Mouse (Mus musculus): Measurements from ENCODE around the gene Psmb1. TPM values are rescaled to one million over a fixed set of nuclear protein-coding genes. Genes with fewer than 3 reads are reported as not detected.
"Not testable (repeated sequence)": the region's sequence is repeated elsewhere in the genome, so short reads cannot be mapped to it uniquely, and the experiment has no call there.

Gene Psmb1
- total RNA-seq, 4 experiments from 2014 or later: 123 to 140 (median 133) TPM

GRCm38 (mm10) chr17:15461921-15462495 lies 37.5 kb downstream of the Psmb1 start:
- DNase-seq (ENCODE audit: low spot score in 2 of 2): peak in 1 of 2 experiments; percentile 16

DNA sequence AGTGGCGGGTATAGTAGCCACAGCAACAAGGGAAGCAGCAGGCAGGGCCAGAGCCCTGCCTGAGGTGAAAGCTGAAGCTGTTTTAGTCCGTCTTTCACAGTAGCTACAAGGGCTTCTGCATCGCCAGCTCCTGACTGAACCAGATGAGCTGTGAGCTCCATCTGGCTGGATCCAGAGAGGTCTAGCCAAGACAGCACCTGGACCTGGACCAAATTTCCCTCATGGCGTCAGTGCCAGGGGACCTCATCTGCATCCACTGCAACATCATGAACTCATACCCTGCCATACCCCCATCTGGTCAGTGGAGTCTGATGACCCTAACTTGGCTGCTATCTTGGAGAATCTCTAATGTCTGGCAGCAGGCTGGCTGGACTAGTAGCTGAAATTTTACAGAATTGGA lies 39.8 kb downstream of the Psmb1 start:
- DNase-seq (ENCODE audit: low spot score in 2 of 2): no peak

- DNase-seq (ENCODE audit: low spot score in 2 of 2): no peak
These were observed 43.0 kb downstream of the Psmb1 start for GRCm38 (mm10) chr17:15456595-15456994.

GRCm38 (mm10) chr17:15455203-15455602 lies 44.3 kb downstream of the Psmb1 start:
- DNase-seq (ENCODE audit: low spot score in 2 of 2): no peak

- no peak for DNase-seq (ENCODE audit: low spot score in 2 of 2)
These were observed 49.9 kb downstream of the Psmb1 start for GRCm38 (mm10) chr17:15449606-15450005.

- DNase-seq (ENCODE audit: low spot score in 2 of 2): not testable (repeated sequence)
These were observed 50.4 kb downstream of the Psmb1 start for GRCm38 (mm10) chr17:15449144-15449543.

- DNase-seq (ENCODE audit: low spot score in 2 of 2): no peak
These were observed 51.7 kb downstream of the Psmb1 start for GRCm38 (mm10) chr17:15447831-15448230.

DNA sequence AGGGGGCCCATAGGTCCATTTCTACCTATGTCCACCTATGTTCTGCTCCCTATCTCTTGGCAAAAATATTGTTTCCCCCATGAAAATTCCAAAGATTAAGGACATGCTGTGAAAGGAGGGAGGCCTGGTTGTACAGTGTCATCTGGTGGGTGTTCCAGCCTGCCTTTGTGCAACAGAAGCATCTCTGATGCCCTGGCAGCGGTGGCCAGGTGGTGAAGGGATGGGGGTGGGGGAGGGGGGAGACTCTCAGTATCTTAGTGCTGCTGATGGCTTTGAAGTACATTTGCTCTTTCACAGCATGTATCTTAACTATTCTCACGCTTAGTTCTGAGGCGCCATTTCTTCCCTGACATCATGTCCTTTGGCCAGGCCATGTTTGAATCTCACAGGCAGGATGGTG lies 54.1 kb downstream of the Psmb1 start:
- DNase-seq (ENCODE audit: low spot score in 2 of 2): no peak

DNA sequence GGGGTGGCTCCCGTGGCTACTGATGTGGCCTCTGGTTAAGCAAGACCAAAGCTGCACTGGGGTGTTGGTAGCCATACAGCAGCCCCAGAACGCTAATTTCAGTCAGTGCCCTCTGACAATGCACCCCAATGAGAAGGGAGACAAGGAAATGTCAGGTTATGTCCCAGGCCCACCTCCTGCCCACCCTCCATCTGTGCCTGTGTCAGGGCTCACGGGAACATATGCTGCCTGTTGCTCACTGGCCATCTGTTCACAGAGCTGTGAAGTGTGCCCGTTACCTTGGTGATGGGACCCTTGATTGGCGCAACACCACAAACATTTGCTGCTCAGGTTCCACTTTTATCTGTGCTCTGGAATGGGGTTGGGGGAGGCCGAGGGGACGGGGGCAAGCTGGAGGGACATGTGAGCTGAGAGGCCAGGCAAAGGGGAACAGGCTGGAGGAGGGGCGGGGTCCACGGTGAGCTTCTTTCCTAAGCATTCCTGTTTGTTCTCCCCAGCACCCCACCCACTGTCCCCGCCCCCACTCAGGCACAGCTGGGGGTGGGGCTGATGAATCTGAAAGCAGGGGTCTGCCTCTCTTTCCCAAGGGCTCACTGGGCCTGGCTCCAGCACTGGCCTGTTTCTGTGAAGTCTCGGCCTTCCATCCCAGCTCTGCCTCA lies 59.0 kb downstream of the Psmb1 start:
- no peak for DNase-seq (ENCODE audit: low spot score in 2 of 2)

DNA sequence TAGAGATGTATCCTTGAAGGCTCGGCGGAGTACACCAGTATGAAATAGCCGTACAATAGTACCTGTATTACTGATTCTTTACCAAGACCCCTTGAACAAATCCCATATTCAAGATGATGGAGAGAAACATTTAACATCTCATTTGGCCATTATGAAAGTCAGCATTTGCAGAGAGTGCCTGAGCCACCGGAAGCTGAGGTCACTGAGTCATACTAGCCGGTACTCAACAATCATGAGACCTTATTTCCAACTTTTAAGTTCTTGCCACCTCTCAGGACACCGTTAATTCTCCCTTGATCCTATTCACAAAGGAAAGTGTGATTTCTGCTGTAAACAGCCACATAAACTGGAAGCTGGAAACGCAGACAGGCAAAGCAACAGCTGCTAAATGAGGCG lies 59.5 kb downstream of the Psmb1 start:
- DNase-seq (ENCODE audit: low spot score in 2 of 2): no peak

DNA sequence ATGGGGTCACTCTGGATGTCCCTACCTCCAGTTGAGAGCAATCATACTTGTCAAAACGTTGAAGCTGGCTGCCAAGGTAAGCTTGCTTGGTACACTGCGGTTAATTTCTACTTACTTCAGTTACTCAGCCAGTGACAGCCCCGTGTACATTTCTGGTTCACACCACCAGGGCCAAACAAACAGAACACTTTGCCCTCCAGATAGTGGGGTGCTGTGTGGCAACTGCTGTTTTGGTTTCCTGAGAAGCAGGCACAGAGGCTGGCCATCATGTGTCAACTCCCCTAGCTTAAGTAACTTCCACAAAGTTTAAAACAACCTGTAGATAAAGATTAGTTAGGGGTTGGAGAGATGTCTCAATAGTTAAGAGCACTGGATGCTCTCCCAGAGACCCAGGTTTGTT lies 64.8 kb downstream of the Psmb1 start:
- no peak for DNase-seq (ENCODE audit: low spot score in 2 of 2)

GRCm38 (mm10) chr17:15432036-15432435 lies 67.5 kb downstream of the Psmb1 start:
- DNase-seq (ENCODE audit: low spot score in 2 of 2): no peak

- no peak for DNase-seq (ENCODE audit: low spot score in 2 of 2)
These were observed 68.0 kb downstream of the Psmb1 start for GRCm38 (mm10) chr17:15431551-15431950.

GRCm38 (mm10) chr17:15431021-15431514 lies 68.5 kb downstream of the Psmb1 start:
- no peak for DNase-seq (ENCODE audit: low spot score in 2 of 2)

DNA sequence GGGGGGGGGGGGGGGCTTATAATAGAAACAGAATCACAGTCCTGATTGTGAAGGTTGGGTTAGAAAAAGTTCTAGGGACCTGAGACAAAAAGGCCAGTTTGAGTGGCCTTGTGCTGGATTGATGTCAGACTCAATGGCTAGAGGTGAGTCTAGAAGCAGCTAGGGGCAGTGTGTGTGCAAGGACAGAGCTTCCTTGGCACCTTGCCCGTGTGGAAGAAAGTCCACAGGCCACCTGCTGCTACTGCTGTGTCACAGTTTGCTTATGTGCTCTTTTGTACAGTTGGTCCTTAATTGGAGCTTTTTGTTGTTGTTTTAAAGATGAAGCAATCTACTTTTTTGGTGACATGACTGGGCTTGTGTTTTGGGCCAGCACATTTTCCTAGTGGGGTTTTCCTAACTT lies 69.6 kb downstream of the Psmb1 start:
- DNase-seq (ENCODE audit: low spot score in 2 of 2): no peak

- no peak for DNase-seq (ENCODE audit: low spot score in 2 of 2)
These were observed 70.1 kb downstream of the Psmb1 start for GRCm38 (mm10) chr17:15429451-15429850.

GRCm38 (mm10) chr17:15425931-15426330 lies 73.6 kb downstream of the Psmb1 start:
- no peak for DNase-seq (ENCODE audit: low spot score in 2 of 2)

Other genes with a start within 250 kb of the Psmb1 start
- 10 to 100 TPM in 1 of 4 experiments, 1 to 10 TPM in 3; 5.8 to 10.6 (median 8.0) TPM for gene Dll1, start 122.9 kb downstream of the Psmb1 start, total RNA-seq (2022)
- 10 to 100 TPM; 44.8 to 48.3 (median 45.6) TPM for gene Fam120b, start 103.5 kb downstream of the Psmb1 start, total RNA-seq (2022)
- 10 to 100 TPM; 29.9 to 36.9 (median 33.1) TPM for gene Tbp, start 137 bp upstream of the Psmb1 start, total RNA-seq (2022)
- gene Pdcd2, start 27.6 kb upstream of the Psmb1 start, total RNA-seq (2022): 10 to 100 TPM; 14.9 to 28.9 (median 23.8) TPM
- gene Prdm9, start 64.6 kb upstream of the Psmb1 start, total RNA-seq (2022): 1 to 10 TPM; 1.8 to 3.6 (median 2.9) TPM
- gene Chd1, start 205.2 kb upstream of the Psmb1 start, total RNA-seq (2022): 10 to 100 TPM; 20.2 to 29.2 (median 23.5) TPM

Measured in left cerebral cortex, adult 8-10 months (tissue).